Mouse (Mus musculus): ENCODE results near the gene Slc25a43. TPM values are rescaled to one million over a fixed set of nuclear protein-coding genes. Genes with fewer than 3 reads are reported as not detected.

Slc25a43 gene
- total and polyA plus RNA-seq, 3 experiments: 0.37 TPM; not detected in 2

GRCm38 (mm10) chrX:36811377-36811776, 67.9 kb downstream of the Slc25a43 start:
- 35% methylated on average over 5 of the region's 5 CpGs for WGBS
- intact Hi-C loops (cut with DNase I): no loop called here
- no peak for DNase-seq

GRCm38 (mm10) chrX:36814161-36814836, 70.8 kb downstream of the Slc25a43 start:
- Histone ChIP-seq H3K79me2 (replicated peaks; ENCODE audit: control insufficient read depth, insufficient read depth, low read length) (no peaks in the 10 kb centered on the region), H3K4me3 (no peak overlapping the region), H3K27ac (no peak overlapping the region), H3K9ac (ENCODE audit: low read depth, low read length) (no peak overlapping the region), H3K4me1 (ENCODE audit: control insufficient read depth, insufficient read depth, low read length) (no peaks in the 10 kb centered on the region; the same call in 1 of the 2 replicates), H3K27me3 (ENCODE audit: control insufficient read depth, insufficient read depth, low read length) (no peaks in the 10 kb centered on the region), H3K36me3 (ENCODE audit: control insufficient read depth, insufficient read depth, low read length) (no peaks in the 10 kb centered on the region)
- TF ChIP-seq EP300 (IDR thresholded peaks at IDR 0.05; ENCODE audit: insufficient read depth, low read depth, low read length) (no peak), CTCF (IDR thresholded peaks at IDR 0.05) (no peak), POLR2A (IDR thresholded peaks at IDR 0.05; ENCODE audit: insufficient read depth, low read depth, low read length) (no peak)
- no peak for DNase-seq
- intact Hi-C loops (cut with DNase I): no loop called here
- WGBS: 78% methylated on average over 8 of the region's 8 CpGs

More at GRCm38 (mm10) chrX:36811377-36811776, 67.9 kb downstream of the Slc25a43 start:
- no peak overlapping the region for H3K4me3 ChIP-seq
- H3K79me2 ChIP-seq (replicated peaks; ENCODE audit: control insufficient read depth, insufficient read depth, low read length): no peaks in the 10 kb centered on the region
- H3K4me1 ChIP-seq (ENCODE audit: control insufficient read depth, insufficient read depth, low read length): no peaks in the 10 kb centered on the region
- no peaks in the 10 kb centered on the region for H3K36me3 ChIP-seq (ENCODE audit: control insufficient read depth, insufficient read depth, low read length)
- TF ChIP-seq CTCF (IDR thresholded peaks at IDR 0.05): peak; percentile 66
- TF ChIP-seq EP300 (IDR thresholded peaks at IDR 0.05; ENCODE audit: insufficient read depth, low read depth, low read length): no peak
- no peak for TF ChIP-seq POLR2A (IDR thresholded peaks at IDR 0.05; ENCODE audit: insufficient read depth, low read depth, low read length)
- no peak overlapping the region for H3K9ac ChIP-seq (ENCODE audit: low read depth, low read length)
- no peak overlapping the region for H3K27ac ChIP-seq
- H3K27me3 ChIP-seq (ENCODE audit: control insufficient read depth, insufficient read depth, low read length): no peaks in the 10 kb centered on the region

GRCm38 (mm10) chrX:36815022-36815421, 71.6 kb downstream of the Slc25a43 start:
- Histone ChIP-seq H3K79me2 (replicated peaks; ENCODE audit: control insufficient read depth, insufficient read depth, low read length) (no peaks in the 10 kb centered on the region), H3K36me3 (ENCODE audit: control insufficient read depth, insufficient read depth, low read length) (no peaks in the 10 kb centered on the region), H3K27me3 (ENCODE audit: control insufficient read depth, insufficient read depth, low read length) (no peaks in the 10 kb centered on the region), H3K9ac (ENCODE audit: low read depth, low read length) (no peak overlapping the region), H3K4me3 (no peak overlapping the region), H3K27ac (no peak overlapping the region), H3K4me1 (ENCODE audit: control insufficient read depth, insufficient read depth, low read length) (no peaks in the 10 kb centered on the region; the same call in 1 of the 2 replicates)
- no peak for DNase-seq
- 83% methylated on average over 4 of the region's 4 CpGs for WGBS
- TF ChIP-seq POLR2A (IDR thresholded peaks at IDR 0.05; ENCODE audit: insufficient read depth, low read depth, low read length) (no peak), CTCF (IDR thresholded peaks at IDR 0.05) (no peak), EP300 (IDR thresholded peaks at IDR 0.05; ENCODE audit: insufficient read depth, low read depth, low read length) (no peak)
- intact Hi-C loops (cut with DNase I): no loop called here

- 55% methylated on average over 4 of the region's 4 CpGs for WGBS
- Histone ChIP-seq H3K4me1 (ENCODE audit: control insufficient read depth, insufficient read depth, low read length) (no peaks in the 10 kb centered on the region; the same call in 1 of the 2 replicates), H3K79me2 (replicated peaks; ENCODE audit: control insufficient read depth, insufficient read depth, low read length) (no peaks in the 10 kb centered on the region), H3K27me3 (ENCODE audit: control insufficient read depth, insufficient read depth, low read length) (no peaks in the 10 kb centered on the region), H3K36me3 (ENCODE audit: control insufficient read depth, insufficient read depth, low read length) (no peaks in the 10 kb centered on the region), H3K27ac (no peak overlapping the region), H3K9ac (ENCODE audit: low read depth, low read length) (no peak overlapping the region), H3K4me3 (no peak overlapping the region)
- intact Hi-C loops (cut with DNase I): no loop called here
- DNase-seq: no peak
- TF ChIP-seq POLR2A (IDR thresholded peaks at IDR 0.05; ENCODE audit: insufficient read depth, low read depth, low read length): no peak
- no peak for TF ChIP-seq EP300 (IDR thresholded peaks at IDR 0.05; ENCODE audit: insufficient read depth, low read depth, low read length)
- no peak for TF ChIP-seq CTCF (IDR thresholded peaks at IDR 0.05)
Observed at GRCm38 (mm10) chrX:36815439-36815838, 72.0 kb downstream of the Slc25a43 start.

- Histone ChIP-seq H3K27ac (no peak overlapping the region), H3K4me1 (ENCODE audit: control insufficient read depth, insufficient read depth, low read length) (no peaks in the 10 kb centered on the region; the same call in 1 of the 2 replicates), H3K79me2 (replicated peaks; ENCODE audit: control insufficient read depth, insufficient read depth, low read length) (no peaks in the 10 kb centered on the region), H3K36me3 (ENCODE audit: control insufficient read depth, insufficient read depth, low read length) (no peaks in the 10 kb centered on the region), H3K4me3 (no peak overlapping the region), H3K27me3 (ENCODE audit: control insufficient read depth, insufficient read depth, low read length) (no peaks in the 10 kb centered on the region), H3K9ac (ENCODE audit: low read depth, low read length) (no peak overlapping the region)
- intact Hi-C loops (cut with DNase I): no loop called here
- TF ChIP-seq EP300 (IDR thresholded peaks at IDR 0.05; ENCODE audit: insufficient read depth, low read depth, low read length) (no peak), CTCF (IDR thresholded peaks at IDR 0.05) (no peak), POLR2A (IDR thresholded peaks at IDR 0.05; ENCODE audit: insufficient read depth, low read depth, low read length) (no peak)
- WGBS: 49% methylated on average over 8 of the region's 8 CpGs
- DNase-seq: no peak
Observed at GRCm38 (mm10) chrX:36816368-36816899, 73.0 kb downstream of the Slc25a43 start.

GRCm38 (mm10) chrX:36816953-36817441, 73.5 kb downstream of the Slc25a43 start:
- H3K4me3 ChIP-seq: no peak overlapping the region
- no peak for DNase-seq
- 15% methylated on average over 10 of the region's 10 CpGs for WGBS
- intact Hi-C loops (cut with DNase I): no loop called here
- TF ChIP-seq EP300 (IDR thresholded peaks at IDR 0.05; ENCODE audit: insufficient read depth, low read depth, low read length) (no peak), POLR2A (IDR thresholded peaks at IDR 0.05; ENCODE audit: insufficient read depth, low read depth, low read length) (no peak), CTCF (IDR thresholded peaks at IDR 0.05) (no peak)
- no peaks in the 10 kb centered on the region for H3K27me3 ChIP-seq (ENCODE audit: control insufficient read depth, insufficient read depth, low read length)
- no peak overlapping the region for H3K9ac ChIP-seq (ENCODE audit: low read depth, low read length)
- H3K27ac ChIP-seq: no peak overlapping the region
- no peaks in the 10 kb centered on the region for H3K79me2 ChIP-seq (replicated peaks; ENCODE audit: control insufficient read depth, insufficient read depth, low read length)
- no peaks in the 10 kb centered on the region for H3K36me3 ChIP-seq (ENCODE audit: control insufficient read depth, insufficient read depth, low read length)
- no peaks in the 10 kb centered on the region; the same call in 1 of the 2 replicates for H3K4me1 ChIP-seq (ENCODE audit: control insufficient read depth, insufficient read depth, low read length)
